Mouse (Mus musculus) embryonic fibroblast, embryonic 13.5 days (primary cell): ENCODE results near the gene Apoh.

Source experiments
- CTCF ChIP-seq: IDR thresholded peaks from 2 replicates; pipeline ENCODE4 v1.5.1; 2011; ENCODE audit warnings: mild to moderate bottlenecking, control low read depth, low read length, moderate library complexity, borderline replicate concordance; ENCODE audit not compliant: insufficient read depth
- POLR2A ChIP-seq: IDR thresholded peaks from 2 replicates; pipeline ENCODE4 v1.6.1; 2011; ENCODE audit warnings: low read depth, mild to moderate bottlenecking, control low read depth, low read length, moderate library complexity

DNA sequence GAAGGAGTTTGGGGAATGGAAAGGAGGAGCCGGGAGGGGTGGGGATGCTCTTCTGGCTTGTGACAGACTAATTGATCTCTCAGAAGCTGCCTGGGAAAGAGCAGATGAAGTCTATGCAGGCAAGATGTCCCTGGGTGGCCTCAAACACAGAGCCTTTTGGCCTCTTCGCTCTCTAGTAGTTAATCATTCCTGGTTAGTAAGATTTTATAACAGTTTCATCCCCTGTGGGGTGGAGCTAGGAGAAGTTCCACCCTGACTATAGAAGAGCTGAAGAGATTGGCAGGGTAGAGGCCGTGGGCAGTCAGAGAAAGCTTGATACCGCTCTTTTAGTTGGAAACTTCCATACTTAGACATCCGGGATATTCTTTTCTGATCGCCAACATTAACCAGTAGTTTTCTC, 15.8 kb downstream of the Apoh start:
- TF ChIP-seq CTCF (no peak), POLR2A (no peak)
